Mouse (Mus musculus): ENCODE data around the gene Sema7a.
A peak's percentile ranks its signal among the peaks of the same experiment; 100 is the strongest.

Sema7a gene

GRCm38 (mm10) chr9:57975200-57975821 lies 35.4 kb downstream of the Sema7a start:
- no peak for DNase-seq (ENCODE audit: low spot score)

- DNase-seq (ENCODE audit: low spot score): no peak
These were observed 38.1 kb downstream of the Sema7a start for GRCm38 (mm10) chr9:57978025-57978424.

- DNase-seq (ENCODE audit: low spot score): no peak
These were observed 38.9 kb downstream of the Sema7a start for GRCm38 (mm10) chr9:57978858-57979257.

- DNase-seq (ENCODE audit: low spot score): no peak
These were observed 40.7 kb downstream of the Sema7a start for GRCm38 (mm10) chr9:57980570-57980969.

GRCm38 (mm10) chr9:57985304-57985703 lies 45.4 kb downstream of the Sema7a start:
- DNase-seq (ENCODE audit: low spot score): no peak

GRCm38 (mm10) chr9:57986293-57986692 lies 46.4 kb downstream of the Sema7a start:
- no peak for DNase-seq (ENCODE audit: low spot score)

- DNase-seq (ENCODE audit: low spot score): no peak
These were observed 48.2 kb downstream of the Sema7a start for GRCm38 (mm10) chr9:57988098-57988497.

GRCm38 (mm10) chr9:57989309-57989708 lies 49.4 kb downstream of the Sema7a start:
- no peak for DNase-seq (ENCODE audit: low spot score)

GRCm38 (mm10) chr9:57990438-57991110 lies 50.7 kb downstream of the Sema7a start:
- DNase-seq (ENCODE audit: low spot score): no peak

- no peak for DNase-seq (ENCODE audit: low spot score)
These were observed 52.1 kb downstream of the Sema7a start for GRCm38 (mm10) chr9:57992060-57992459.

- no peak for DNase-seq (ENCODE audit: low spot score)
These were observed 53.1 kb downstream of the Sema7a start for GRCm38 (mm10) chr9:57992781-57993591.

- no peak for DNase-seq (ENCODE audit: low spot score)
These were observed 55.4 kb downstream of the Sema7a start for GRCm38 (mm10) chr9:57995282-57995681.

- no peak for DNase-seq (ENCODE audit: low spot score)
These were observed 57.7 kb downstream of the Sema7a start for GRCm38 (mm10) chr9:57997511-57998031.

GRCm38 (mm10) chr9:57998032-57998659 lies 58.2 kb downstream of the Sema7a start:
- DNase-seq (ENCODE audit: low spot score): no peak

- no peak for DNase-seq (ENCODE audit: low spot score)
These were observed 58.8 kb downstream of the Sema7a start for GRCm38 (mm10) chr9:57998685-57999084.

- DNase-seq (ENCODE audit: low spot score): no peak
These were observed 59.8 kb downstream of the Sema7a start for GRCm38 (mm10) chr9:57999676-58000075.

- DNase-seq (ENCODE audit: low spot score): no peak
These were observed 63.4 kb downstream of the Sema7a start for GRCm38 (mm10) chr9:58003272-58003671.

GRCm38 (mm10) chr9:58005753-58006461 lies 66.0 kb downstream of the Sema7a start, which contains the start of gene Cyp11a1:
Gene Cyp11a1 (plus strand): TSS chr9:58006411.
- DNase-seq (ENCODE audit: low spot score): no peak

- DNase-seq (ENCODE audit: low spot score): no peak
These were observed 68.6 kb downstream of the Sema7a start for GRCm38 (mm10) chr9:58008336-58009014.

- peak; percentile 81 for DNase-seq (ENCODE audit: low spot score)
These were observed 69.1 kb downstream of the Sema7a start for GRCm38 (mm10) chr9:58009015-58009362.

GRCm38 (mm10) chr9:58009588-58009987 lies 69.7 kb downstream of the Sema7a start:
- DNase-seq (ENCODE audit: low spot score): no peak
